Mouse (Mus musculus) myocyte (in vitro differentiated cells): ENCODE data around the gene Pde4d.

ENCODE experiments used
- MAX ChIP-seq: IDR thresholded peaks from one replicate; pipeline ENCODE4 v1.6.1; 2011; ENCODE audit warnings: low read depth, mild to moderate bottlenecking, control low read depth
- POLR2A ChIP-seq: IDR thresholded peaks from one replicate; pipeline ENCODE4 v1.6.1; 2011; ENCODE audit warnings: low read depth, mild to moderate bottlenecking, control low read depth, moderate library complexity; ENCODE audit not compliant: insufficient read length

- TF ChIP-seq POLR2A (no peak), MAX (no peak)
These were observed 1235.2 kb downstream of the Pde4d start for GRCm38 (mm10) chr13:109684985-109685295.
